Mouse (Mus musculus) telencephalon, adult 2 months (tissue): ENCODE data around the gene Irak2.
"Not testable (repeated sequence)": the region's sequence is repeated elsewhere in the genome, so short reads cannot be mapped to it uniquely, and the experiment has no call there.

Source experiments
- DNase-seq: peaks from one replicate; pipeline ENCODE4 v3.0.0-alpha.2; 2011; ENCODE audit warnings: low read depth, low spot score

Irak2 gene

GRCm38 (mm10) chr6:113667611-113668122, 29.4 kb downstream of the Irak2 start:
- DNase-seq: no peak

GRCm38 (mm10) chr6:113668287-113669154, 30.3 kb downstream of the Irak2 start:
- DNase-seq: no peak

- no peak for DNase-seq
Measured at GRCm38 (mm10) chr6:113669821-113670220, 31.6 kb downstream of the Irak2 start.

DNA sequence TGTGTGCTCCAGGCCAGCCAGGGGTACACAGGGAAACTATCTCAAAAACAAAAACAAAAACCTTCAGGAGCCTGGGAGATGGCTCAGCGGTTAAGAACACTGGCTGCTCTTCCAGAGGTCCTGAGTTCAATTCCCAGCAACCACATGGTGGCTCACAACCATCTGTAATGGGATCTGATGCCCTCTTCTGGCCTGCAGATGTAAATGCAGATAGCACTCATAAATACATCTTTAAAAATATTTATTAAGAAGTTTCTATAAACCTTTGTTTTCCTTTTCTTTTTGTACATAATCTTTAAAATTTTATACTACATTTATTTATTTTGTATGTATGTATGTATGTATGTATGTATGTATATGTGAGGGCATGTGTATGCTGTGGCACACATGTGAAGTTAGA, 33.8 kb downstream of the Irak2 start:
- DNase-seq: not testable (repeated sequence)

GRCm38 (mm10) chr6:113672989-113673388, 34.7 kb downstream of the Irak2 start:
- no peak for DNase-seq

GRCm38 (mm10) chr6:113675234-113675633, 37.0 kb downstream of the Irak2 start:
- no peak for DNase-seq

DNA sequence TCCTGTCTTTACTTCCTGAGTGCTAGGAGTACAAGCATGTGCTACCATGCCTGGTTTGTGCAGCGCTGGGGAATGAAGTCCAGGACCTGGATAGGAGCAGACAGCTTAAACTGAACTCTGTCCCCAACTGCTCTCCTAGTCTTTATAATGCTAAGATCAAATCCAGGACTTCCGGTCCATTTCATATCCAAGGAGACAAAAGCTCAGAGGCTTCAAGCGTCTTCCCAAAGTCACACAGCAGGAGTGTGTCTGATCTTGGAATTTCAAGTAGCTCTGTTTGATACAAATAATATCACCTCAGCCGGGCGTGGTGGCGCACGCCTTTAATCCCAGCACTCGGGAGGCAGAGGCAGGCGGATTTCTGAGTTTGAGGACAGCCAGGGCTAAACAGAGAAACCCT, 37.7 kb downstream of the Irak2 start:
- no peak for DNase-seq

GRCm38 (mm10) chr6:113677070-113677734, 38.9 kb downstream of the Irak2 start:
- DNase-seq: no peak

GRCm38 (mm10) chr6:113678246-113679012, 40.2 kb downstream of the Irak2 start:
- DNase-seq: no peak

- DNase-seq: no peak
Measured at GRCm38 (mm10) chr6:113679993-113680566, 41.8 kb downstream of the Irak2 start.

GRCm38 (mm10) chr6:113681271-113681670, 43.0 kb downstream of the Irak2 start:
- no peak for DNase-seq

GRCm38 (mm10) chr6:113683081-113683825, 45.0 kb downstream of the Irak2 start:
- DNase-seq: no peak

DNA sequence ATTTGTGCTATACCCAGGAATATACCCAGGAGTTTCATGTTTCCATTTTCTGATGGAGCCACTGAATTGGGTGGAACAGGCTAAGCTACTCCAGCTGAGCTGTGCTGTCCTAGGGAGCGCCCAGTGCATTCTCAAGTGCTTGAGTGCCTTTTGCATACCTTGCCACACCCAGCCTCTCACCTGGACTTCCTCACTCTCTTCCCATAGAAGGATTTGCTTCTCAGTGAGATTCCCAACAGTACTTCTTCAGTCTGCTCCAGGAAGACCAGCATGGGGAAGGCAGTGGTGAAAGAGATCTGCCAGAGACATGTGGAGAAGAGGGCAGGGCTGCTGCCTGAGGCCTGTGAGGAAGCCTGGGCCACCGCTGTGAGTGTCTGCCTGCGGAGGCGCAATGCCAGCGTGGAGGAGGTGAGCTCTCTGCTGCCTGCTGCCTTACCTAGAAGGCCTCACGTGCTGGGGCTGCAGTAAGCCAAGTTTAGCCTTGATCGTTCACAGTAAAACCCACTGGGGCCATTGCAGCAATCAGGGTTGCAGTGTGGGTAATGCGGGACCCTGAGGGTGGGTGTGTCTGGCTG, 48.4 kb downstream of the Irak2 start:
- DNase-seq: no peak

- no peak for DNase-seq
Measured at GRCm38 (mm10) chr6:113690008-113690399, 51.7 kb downstream of the Irak2 start.

GRCm38 (mm10) chr6:113690400-113691083, 52.3 kb downstream of the Irak2 start:
- no peak for DNase-seq

- DNase-seq: no peak
Measured at GRCm38 (mm10) chr6:113691084-113691462, 52.8 kb downstream of the Irak2 start.

DNA sequence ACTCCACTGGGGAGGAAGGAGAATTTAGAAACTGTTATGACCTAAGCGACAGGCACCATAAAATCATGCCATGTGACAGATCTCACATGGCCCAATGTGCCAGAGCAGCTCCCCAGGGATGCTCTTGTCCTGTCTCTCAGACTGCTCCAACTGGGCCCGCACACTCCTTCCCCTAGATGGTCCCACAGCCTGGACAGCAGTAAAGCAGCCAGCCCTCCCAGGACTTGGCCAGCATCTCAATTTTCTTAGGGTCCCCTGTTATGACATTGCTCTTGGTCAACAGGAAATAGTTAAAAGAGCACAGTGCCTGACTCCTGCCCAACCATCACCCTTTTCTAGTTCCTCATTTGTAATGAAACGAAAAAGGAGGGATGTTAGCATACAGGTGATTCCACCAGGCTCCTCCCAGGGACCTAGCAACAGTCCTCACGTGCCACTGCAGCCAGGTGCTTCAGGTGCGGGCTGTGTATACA, 54.4 kb downstream of the Irak2 start:
- no peak for DNase-seq

DNA sequence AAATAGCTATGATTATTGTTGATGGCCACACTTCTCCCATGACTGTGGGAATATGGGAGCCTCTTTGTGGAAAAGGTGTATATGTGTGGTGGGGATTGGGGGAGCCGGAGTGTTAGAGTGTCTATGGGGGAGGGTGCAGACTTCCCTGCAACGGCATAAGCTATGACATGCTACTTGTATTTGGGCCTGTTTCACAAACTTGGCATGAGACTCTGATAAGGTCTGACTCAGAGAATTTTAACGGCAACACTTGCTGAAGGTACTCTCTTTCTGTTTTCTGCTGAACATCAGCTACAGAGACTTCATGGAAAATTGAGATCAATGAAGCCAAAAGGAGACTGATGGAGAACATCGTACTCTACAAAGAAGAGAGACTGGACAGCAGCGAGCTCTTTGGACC, 55.1 kb downstream of the Irak2 start:
- no peak for DNase-seq

- no peak for DNase-seq
Measured at GRCm38 (mm10) chr6:113695203-113695602, 56.9 kb downstream of the Irak2 start.
